Mouse (Mus musculus): ENCODE data around the gene Brinp1. TPM values are rescaled to one million over a fixed set of nuclear protein-coding genes. Genes with fewer than 3 reads are reported as not detected.

Gene Brinp1
- polyA plus RNA-seq, 1 experiment from 2014 or later, result not detected

DNA sequence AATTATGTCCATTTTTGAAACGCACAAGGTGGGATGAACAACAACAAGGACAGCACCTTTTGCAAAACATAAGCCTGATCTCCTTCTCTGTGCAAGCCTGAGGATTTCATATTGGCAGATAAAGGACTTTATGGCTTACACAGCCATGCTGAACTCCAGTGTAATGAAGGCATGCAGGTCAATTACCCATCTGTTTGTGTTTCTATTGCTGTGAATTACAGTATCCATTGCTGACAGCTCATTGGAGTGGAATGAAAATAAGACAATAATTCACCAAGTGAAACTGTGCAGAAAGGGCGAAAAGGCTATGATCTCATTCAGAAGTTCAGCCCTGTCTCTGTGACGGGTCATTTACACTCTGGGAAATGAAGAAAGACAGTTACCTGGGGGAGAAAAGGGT lies 147.7 kb downstream of the Brinp1 start:
- POLR2A ChIA-PET, result no interaction called here
- DNase-seq (ENCODE audit: low read depth, low spot score) (peak; percentile 39), ATAC-seq (peak; percentile 97)
- in situ Hi-C loops (cut with MboI; ENCODE audit: low pct_unique_long_range_greater_than_20kb), result no loop called here
- CTCF ChIA-PET, result interaction anchor here (1.5 kb wide), 1 partner anchor 9 kb away, joined by 7 read pairs; no protein-coding TSS in a partner anchor
- no peaks in the 10 kb centered on the region for H3K27me3 ChIP-seq
- no peak for TF ChIP-seq CTCF (IDR thresholded peaks at IDR 0.05)

- ChIA-PET CTCF (no interaction called here), POLR2A (no interaction called here)
- no peaks in the 10 kb centered on the region for H3K27me3 ChIP-seq
- TF ChIP-seq CTCF (IDR thresholded peaks at IDR 0.05), result no peak
- in situ Hi-C loops (cut with MboI; ENCODE audit: low pct_unique_long_range_greater_than_20kb), result no loop called here
- ATAC-seq (no peak), DNase-seq (ENCODE audit: low read depth, low spot score) (no peak)
Measured at GRCm38 (mm10) chr4:68801923-68802855, 152.0 kb downstream of the Brinp1 start.

DNA sequence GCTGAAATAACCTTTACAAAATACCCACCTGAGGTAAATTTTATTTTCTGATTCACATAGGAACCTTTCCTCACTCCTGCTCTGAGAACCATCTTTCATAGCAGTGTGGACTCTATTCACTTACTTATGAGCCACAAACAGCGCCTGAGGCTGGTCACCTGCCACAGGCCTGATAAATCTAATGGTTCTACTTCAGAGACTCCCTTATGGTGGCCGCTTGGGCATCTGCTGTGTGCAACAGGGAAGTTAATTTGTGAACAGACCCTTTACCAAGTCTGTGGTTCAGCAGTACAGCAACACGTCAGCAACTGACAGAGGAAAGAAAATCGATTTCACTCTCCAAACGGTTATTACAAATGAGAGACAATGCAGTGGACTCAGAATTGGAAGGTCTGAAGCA lies 164.2 kb downstream of the Brinp1 start:
- no peak for TF ChIP-seq CTCF (IDR thresholded peaks at IDR 0.05)

DNA sequence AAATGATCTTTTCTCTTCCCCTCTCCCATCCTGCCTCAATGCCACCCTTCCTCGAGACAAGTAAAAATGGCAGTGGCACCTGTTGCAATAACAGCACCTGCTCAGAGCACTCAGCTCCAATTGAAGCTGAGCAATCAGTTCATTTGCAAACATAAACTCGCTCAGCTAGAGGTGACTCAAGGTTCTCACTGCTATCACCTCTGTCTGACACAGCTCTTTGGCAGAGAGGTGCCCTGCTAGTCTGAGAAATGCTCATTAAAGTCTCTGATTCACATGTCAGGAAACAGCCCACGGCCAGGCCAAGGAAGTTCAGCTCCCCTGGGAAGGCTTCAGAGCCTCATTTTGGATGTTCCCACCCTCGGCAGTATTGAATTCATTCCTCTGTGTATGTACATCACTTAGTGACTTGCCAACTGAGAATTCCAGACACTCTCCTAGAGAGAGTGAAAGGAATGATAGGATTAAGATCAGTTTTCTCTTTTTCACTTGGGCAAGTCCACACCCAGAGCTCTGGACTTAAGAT lies 165.7 kb downstream of the Brinp1 start:
- DNase-seq (ENCODE audit: low read depth, low spot score) (peak; percentile 62), ATAC-seq (peak; percentile 90)
- ChIA-PET CTCF (no interaction called here), POLR2A (no interaction called here)
- H3K27me3 ChIP-seq, result no peaks in the 10 kb centered on the region
- no peak for TF ChIP-seq CTCF (IDR thresholded peaks at IDR 0.05)
- in situ Hi-C loops (cut with MboI; ENCODE audit: low pct_unique_long_range_greater_than_20kb), result no loop called here

More for the DNA sequence above, 164.2 kb downstream of the Brinp1 start:
- CTCF ChIA-PET, result no interaction called here
- in situ Hi-C loops (cut with MboI; ENCODE audit: low pct_unique_long_range_greater_than_20kb), result no loop called here
- no peaks in the 10 kb centered on the region for H3K27me3 ChIP-seq
- ATAC-seq (no peak), DNase-seq (ENCODE audit: low read depth, low spot score) (no peak)
- POLR2A ChIA-PET, result no interaction called here

DNA sequence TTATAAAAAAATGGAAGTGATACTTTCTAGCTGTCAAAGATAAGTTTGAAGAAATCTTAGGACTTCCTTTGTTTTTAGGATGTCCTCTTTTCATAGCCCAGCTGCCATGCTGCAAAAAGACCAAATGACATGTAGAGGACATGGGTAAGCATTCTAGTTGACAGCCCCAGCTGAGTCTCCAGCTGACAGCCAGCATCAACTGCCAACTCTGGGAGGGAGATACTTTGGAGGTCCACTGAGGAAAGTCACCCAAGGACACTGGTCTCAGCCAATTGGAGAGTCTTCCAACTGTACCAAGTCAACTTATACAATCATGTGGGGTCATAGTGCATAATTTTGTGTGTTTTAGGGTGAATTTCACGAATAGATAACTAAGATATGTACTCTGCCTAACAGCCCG lies 166.6 kb downstream of the Brinp1 start:
- CTCF ChIA-PET, result no interaction called here
- DNase-seq (ENCODE audit: low read depth, low spot score) (no peak), ATAC-seq (no peak)
- in situ Hi-C loops (cut with MboI; ENCODE audit: low pct_unique_long_range_greater_than_20kb), result no loop called here
- no peak for TF ChIP-seq CTCF (IDR thresholded peaks at IDR 0.05)
- POLR2A ChIA-PET, result no interaction called here
- no peaks in the 10 kb centered on the region for H3K27me3 ChIP-seq

GRCm38 (mm10) chr4:68768256-68768655 lies 185.9 kb downstream of the Brinp1 start:
- ATAC-seq (no peak), DNase-seq (ENCODE audit: low read depth, low spot score) (no peak)
- in situ Hi-C loops (cut with MboI; ENCODE audit: low pct_unique_long_range_greater_than_20kb), result no loop called here
- CTCF ChIA-PET, result no interaction called here
- TF ChIP-seq CTCF (IDR thresholded peaks at IDR 0.05), result no peak
- POLR2A ChIA-PET, result no interaction called here
- no peaks in the 10 kb centered on the region for H3K27me3 ChIP-seq

GRCm38 (mm10) chr4:68767393-68767792 lies 186.8 kb downstream of the Brinp1 start:
- DNase-seq (ENCODE audit: low read depth, low spot score) (no peak), ATAC-seq (no peak)
- in situ Hi-C loops (cut with MboI; ENCODE audit: low pct_unique_long_range_greater_than_20kb), result no loop called here
- ChIA-PET CTCF (interaction anchor here (1.1 kb wide), 1 partner anchor 9 kb away, joined by 6 read pairs; no protein-coding TSS in a partner anchor), POLR2A (no interaction called here)
- TF ChIP-seq CTCF (IDR thresholded peaks at IDR 0.05), result no peak
- no peaks in the 10 kb centered on the region for H3K27me3 ChIP-seq

GRCm38 (mm10) chr4:68765772-68766573 lies 188.2 kb downstream of the Brinp1 start:
- DNase-seq (ENCODE audit: low read depth, low spot score) (no peak), ATAC-seq (no peak)
- CTCF ChIA-PET, result interaction anchor here (1.1 kb wide), 1 partner anchor 10 kb away, joined by 6 read pairs; no protein-coding TSS in a partner anchor
- in situ Hi-C loops (cut with MboI; ENCODE audit: low pct_unique_long_range_greater_than_20kb), result no loop called here
- no peak for TF ChIP-seq CTCF (IDR thresholded peaks at IDR 0.05)
- POLR2A ChIA-PET, result no interaction called here
- H3K27me3 ChIP-seq, result no peaks in the 10 kb centered on the region

DNA sequence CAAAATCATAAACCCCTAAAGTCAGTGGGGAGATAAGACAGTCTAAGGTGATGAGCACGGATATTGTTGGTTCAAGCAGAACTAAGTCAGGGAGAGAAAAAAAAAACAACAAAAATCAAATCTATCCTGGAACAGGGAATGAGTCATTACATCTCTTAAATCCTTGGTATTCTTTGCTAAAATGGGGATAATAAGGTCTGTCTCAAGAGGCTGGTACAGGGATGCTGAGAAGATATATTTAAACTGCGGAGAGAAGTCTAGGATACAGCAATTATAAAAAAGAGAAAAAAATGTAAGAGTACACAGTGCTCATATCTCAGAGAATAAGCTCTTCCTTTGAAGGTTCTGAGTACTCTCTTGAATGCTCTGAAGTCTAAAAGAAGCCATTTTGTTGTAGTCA lies 189.3 kb downstream of the Brinp1 start:
- ChIA-PET POLR2A (no interaction called here), CTCF (interaction anchor here (1.4 kb wide), 1 partner anchor 10 kb away, joined by 5 read pairs; no protein-coding TSS in a partner anchor)
- no peak for TF ChIP-seq CTCF (IDR thresholded peaks at IDR 0.05)
- H3K27me3 ChIP-seq, result no peaks in the 10 kb centered on the region
- DNase-seq (ENCODE audit: low read depth, low spot score), result no peak
- in situ Hi-C loops (cut with MboI; ENCODE audit: low pct_unique_long_range_greater_than_20kb), result no loop called here
- ATAC-seq, result no peak

GRCm38 (mm10) chr4:68720983-68721382 lies 233.2 kb downstream of the Brinp1 start:
- CTCF ChIA-PET, result interaction anchor here (1.0 kb wide), 1 partner anchor 221 kb away, joined by 3 read pairs; no protein-coding TSS in a partner anchor
- no peaks in the 10 kb centered on the region for H3K27me3 ChIP-seq
- DNase-seq (ENCODE audit: low read depth, low spot score) (no peak), ATAC-seq (no peak)
- no peak for TF ChIP-seq CTCF (IDR thresholded peaks at IDR 0.05)
- in situ Hi-C loops (cut with MboI; ENCODE audit: low pct_unique_long_range_greater_than_20kb), result no loop called here
- POLR2A ChIA-PET, result no interaction called here
